Mouse (Mus musculus): ENCODE data around the gene Pacs1. TPM values are rescaled to one million over a fixed set of nuclear protein-coding genes. Genes with fewer than 3 reads are reported as not detected.
"Not testable (repeated sequence)": the region's sequence is repeated elsewhere in the genome, so short reads cannot be mapped to it uniquely, and the experiment has no call there.

The Pacs1 gene
- polyA plus RNA-seq, 1 experiment from 2014 or later = 33.9 TPM

GRCm38 (mm10) chr19:5187439-5187838 lies 85.5 kb downstream of the Pacs1 start:
- no peak overlapping the region for H3K27ac ChIP-seq
- ATAC-seq (ENCODE audit: low FRiP score) = no peak
- H3K36me3 ChIP-seq = peaks cover 4% of the 10 kb centered on the region; the same call in 1 of the 2 replicates
- peaks cover 12% of the 10 kb centered on the region for H3K4me1 ChIP-seq (replicated peaks)
- H3K4me2 ChIP-seq = no peak overlapping the region
- no peaks in the 10 kb centered on the region for H3K27me3 ChIP-seq
- WGBS = 94% methylated on average over 2 of the region's 2 CpGs
- H3K4me3 ChIP-seq = no peak overlapping the region
- no peaks in the 10 kb centered on the region for H3K9me3 ChIP-seq
- no peak overlapping the region for H3K9ac ChIP-seq

- H3K36me3 ChIP-seq = peaks cover 4% of the 10 kb centered on the region; the same call in 1 of the 2 replicates
- no peak overlapping the region for H3K4me3 ChIP-seq
- 53% methylated on average over 2 of the region's 2 CpGs for WGBS
- ATAC-seq (ENCODE audit: low FRiP score) = no peak
- H3K27me3 ChIP-seq = no peaks in the 10 kb centered on the region
- H3K4me2 ChIP-seq = no peak overlapping the region
- no peak overlapping the region for H3K27ac ChIP-seq
- no peak overlapping the region for H3K9ac ChIP-seq
- H3K9me3 ChIP-seq = no peaks in the 10 kb centered on the region
- peaks cover 8% of the 10 kb centered on the region; the same call in 1 of the 2 replicates for H3K4me1 ChIP-seq (replicated peaks)
These were observed 91.0 kb downstream of the Pacs1 start for GRCm38 (mm10) chr19:5181926-5182325.

- H3K27me3 ChIP-seq = no peaks in the 10 kb centered on the region
- WGBS = 71% methylated on average over 5 of the region's 5 CpGs
- no peaks in the 10 kb centered on the region for H3K36me3 ChIP-seq
- H3K4me2 ChIP-seq = no peak overlapping the region
- H3K4me3 ChIP-seq = no peak overlapping the region
- H3K9me3 ChIP-seq = no peaks in the 10 kb centered on the region
- no peak overlapping the region for H3K9ac ChIP-seq
- H3K27ac ChIP-seq = no peak overlapping the region
- ATAC-seq (ENCODE audit: low FRiP score) = no peak
- peaks cover 8% of the 10 kb centered on the region; the same call in 1 of the 2 replicates for H3K4me1 ChIP-seq (replicated peaks)
These were observed 94.3 kb downstream of the Pacs1 start for GRCm38 (mm10) chr19:5178631-5179030.

GRCm38 (mm10) chr19:5170430-5170829 lies 102.5 kb downstream of the Pacs1 start:
- H3K36me3 ChIP-seq = peaks cover 3% of the 10 kb centered on the region; the same call in 1 of the 2 replicates
- no peak overlapping the region for H3K4me3 ChIP-seq
- no peaks in the 10 kb centered on the region for H3K4me1 ChIP-seq (replicated peaks)
- no peak for ATAC-seq (ENCODE audit: low FRiP score)
- no peaks in the 10 kb centered on the region for H3K9me3 ChIP-seq
- H3K9ac ChIP-seq = no peak overlapping the region
- 76% methylated on average over 1 of the region's 1 CpGs for WGBS
- no peaks in the 10 kb centered on the region for H3K27me3 ChIP-seq
- H3K27ac ChIP-seq = no peak overlapping the region
- no peak overlapping the region for H3K4me2 ChIP-seq

- WGBS = 95% methylated on average over 4 of the region's 4 CpGs
- no peak for ATAC-seq (ENCODE audit: low FRiP score)
- Histone ChIP-seq H3K27ac (no peak overlapping the region; the same call in 1 of the 2 replicates), H3K4me1 (replicated peaks) (no peaks in the 10 kb centered on the region), H3K9ac (no peak overlapping the region), H3K36me3 (peaks cover 3% of the 10 kb centered on the region; the same call in 1 of the 2 replicates), H3K9me3 (no peaks in the 10 kb centered on the region), H3K4me2 (no peak overlapping the region), H3K4me3 (no peak overlapping the region), H3K27me3 (no peaks in the 10 kb centered on the region)
These were observed 105.4 kb downstream of the Pacs1 start for GRCm38 (mm10) chr19:5167477-5167876.

GRCm38 (mm10) chr19:5164380-5164779 lies 108.5 kb downstream of the Pacs1 start:
- H3K4me3 ChIP-seq = no peak overlapping the region
- H3K4me2 ChIP-seq = no peak overlapping the region
- WGBS = 73% methylated on average over 2 of the region's 2 CpGs
- H3K9me3 ChIP-seq = no peaks in the 10 kb centered on the region
- no peak overlapping the region for H3K27ac ChIP-seq
- H3K27me3 ChIP-seq = no peaks in the 10 kb centered on the region
- no peak overlapping the region for H3K9ac ChIP-seq
- peaks cover 7% of the 10 kb centered on the region for H3K36me3 ChIP-seq
- no peaks in the 10 kb centered on the region for H3K4me1 ChIP-seq (replicated peaks)
- no peak for ATAC-seq (ENCODE audit: low FRiP score)

- no peak overlapping the region for H3K9ac ChIP-seq
- peaks cover 10% of the 10 kb centered on the region for H3K36me3 ChIP-seq
- H3K27ac ChIP-seq = no peak overlapping the region
- WGBS = 93% methylated on average over 3 of the region's 3 CpGs
- H3K4me3 ChIP-seq = no peak overlapping the region
- ATAC-seq (ENCODE audit: low FRiP score) = no peak
- H3K4me1 ChIP-seq (replicated peaks) = no peaks in the 10 kb centered on the region
- H3K27me3 ChIP-seq = no peaks in the 10 kb centered on the region
- H3K9me3 ChIP-seq = no peaks in the 10 kb centered on the region
- H3K4me2 ChIP-seq = no peak overlapping the region
These were observed 111.0 kb downstream of the Pacs1 start for GRCm38 (mm10) chr19:5161913-5162312.

- Histone ChIP-seq H3K27me3 (no peaks in the 10 kb centered on the region), H3K4me2 (no peak overlapping the region), H3K9ac (no peak overlapping the region), H3K36me3 (peaks cover 48% of the 10 kb centered on the region), H3K4me3 (no peak overlapping the region), H3K4me1 (replicated peaks) (no peaks in the 10 kb centered on the region), H3K27ac (peak overlapping the region; percentile 5; the same call in 1 of the 2 replicates), H3K9me3 (no peaks in the 10 kb centered on the region)
- ATAC-seq (ENCODE audit: low FRiP score) = no peak
- WGBS = 92% methylated on average over 6 of the region's 6 CpGs
These were observed 120.7 kb downstream of the Pacs1 start for GRCm38 (mm10) chr19:5152261-5152660.

- WGBS = 87% methylated on average over 5 of the region's 5 CpGs
- H3K4me2 ChIP-seq = no peak overlapping the region
- H3K9me3 ChIP-seq = no peaks in the 10 kb centered on the region
- peak overlapping the region; percentile 5 for H3K27ac ChIP-seq
- H3K4me1 ChIP-seq (replicated peaks) = no peaks in the 10 kb centered on the region
- H3K27me3 ChIP-seq = no peaks in the 10 kb centered on the region
- H3K9ac ChIP-seq = no peak overlapping the region
- no peak for ATAC-seq (ENCODE audit: low FRiP score)
- H3K4me3 ChIP-seq = no peak overlapping the region
- peaks cover 50% of the 10 kb centered on the region for H3K36me3 ChIP-seq
These were observed 121.2 kb downstream of the Pacs1 start for GRCm38 (mm10) chr19:5151741-5152140.

GRCm38 (mm10) chr19:5151331-5151730 lies 121.6 kb downstream of the Pacs1 start:
- Histone ChIP-seq H3K9me3 (no peaks in the 10 kb centered on the region), H3K27ac (peak overlapping the region; percentile 5; the same call in 1 of the 2 replicates), H3K4me2 (no peak overlapping the region), H3K36me3 (peaks cover 54% of the 10 kb centered on the region), H3K9ac (no peak overlapping the region), H3K4me1 (replicated peaks) (no peaks in the 10 kb centered on the region), H3K4me3 (no peak overlapping the region), H3K27me3 (no peaks in the 10 kb centered on the region)
- ATAC-seq (ENCODE audit: low FRiP score) = peak; percentile 54; the same call in 1 of the 2 replicates
- WGBS = 46% methylated on average over 3 of the region's 3 CpGs

- Histone ChIP-seq H3K36me3 (peaks cover 54% of the 10 kb centered on the region), H3K4me1 (replicated peaks) (no peaks in the 10 kb centered on the region), H3K27me3 (no peaks in the 10 kb centered on the region), H3K9me3 (no peaks in the 10 kb centered on the region), H3K9ac (no peak overlapping the region), H3K4me3 (no peak overlapping the region), H3K27ac (no peak overlapping the region), H3K4me2 (no peak overlapping the region)
- ATAC-seq (ENCODE audit: low FRiP score) = no peak
- WGBS = 92% methylated on average over 6 of the region's 6 CpGs
These were observed 122.6 kb downstream of the Pacs1 start for GRCm38 (mm10) chr19:5150358-5150757.

GRCm38 (mm10) chr19:5149041-5149440 lies 123.9 kb downstream of the Pacs1 start:
- peaks cover 63% of the 10 kb centered on the region for H3K36me3 ChIP-seq
- not testable (repeated sequence) for H3K4me2 ChIP-seq; H3K9ac ChIP-seq; H3K27ac ChIP-seq; H3K27me3 ChIP-seq; H3K9me3 ChIP-seq; H3K4me1 ChIP-seq (replicated peaks); ATAC-seq (ENCODE audit: low FRiP score); H3K4me3 ChIP-seq
- WGBS = 93% methylated on average over 4 of the region's 6 CpGs

- H3K36me3 ChIP-seq = peaks cover 71% of the 10 kb centered on the region
- no peak overlapping the region for H3K9ac ChIP-seq
- H3K27ac ChIP-seq = no peak overlapping the region
- WGBS = 5% methylated on average over 2 of the region's 2 CpGs
- no peak overlapping the region for H3K4me2 ChIP-seq
- no peaks in the 10 kb centered on the region for H3K9me3 ChIP-seq
- ATAC-seq (ENCODE audit: low FRiP score) = no peak
- no peaks in the 10 kb centered on the region for H3K27me3 ChIP-seq
- no peaks in the 10 kb centered on the region for H3K4me1 ChIP-seq (replicated peaks)
- no peak overlapping the region for H3K4me3 ChIP-seq
These were observed 133.3 kb downstream of the Pacs1 start for GRCm38 (mm10) chr19:5139640-5140039.

Data from hindbrain, embryonic 13.5 days (tissue).